Mouse (Mus musculus): Measurements from ENCODE around the gene Amph. TPM values are rescaled to one million over a fixed set of nuclear protein-coding genes. Genes with fewer than 3 reads are reported as not detected.

The Amph gene
- polyA plus RNA-seq, 1 experiment: 0.76 TPM

GRCm38 (mm10) chr13:18989185-18989714 is 41.2 kb downstream of the Amph start:
- Histone ChIP-seq H3K27ac (ENCODE audit: insufficient read depth, low read depth, low read length) (no peak overlapping the region), H3K27me3 (ENCODE audit: control insufficient read depth, insufficient read depth, low read length) (no peaks in the 10 kb centered on the region), H3K4me3 (ENCODE audit: low read depth, low read length) (no peak overlapping the region), H3K4me1 (ENCODE audit: control insufficient read depth, insufficient read depth, insufficient read length, low read length) (no peaks in the 10 kb centered on the region), H3K36me3 (ENCODE audit: control insufficient read depth, insufficient read depth, low read length) (no peaks in the 10 kb centered on the region)
- TF ChIP-seq CTCF (IDR thresholded peaks at IDR 0.05; ENCODE audit: extremely low read depth, insufficient read length, insufficient replicate concordance, low read depth, low read length): no peak
- no peak for TF ChIP-seq POLR2A (IDR thresholded peaks at IDR 0.05; ENCODE audit: low read depth, low read length)
- 64% methylated on average over 8 of the region's 8 CpGs for WGBS

GRCm38 (mm10) chr13:19002502-19002901 is 54.5 kb downstream of the Amph start:
- 92% methylated on average over 9 of the region's 9 CpGs for WGBS
- TF ChIP-seq POLR2A (IDR thresholded peaks at IDR 0.05; ENCODE audit: low read depth, low read length): no peak
- no peak for TF ChIP-seq CTCF (IDR thresholded peaks at IDR 0.05; ENCODE audit: extremely low read depth, insufficient read length, insufficient replicate concordance, low read depth, low read length)
- H3K27ac ChIP-seq (ENCODE audit: insufficient read depth, low read depth, low read length): no peak overlapping the region

GRCm38 (mm10) chr13:19004406-19004805 is 56.4 kb downstream of the Amph start:
- H3K4me1 ChIP-seq (ENCODE audit: control insufficient read depth, insufficient read depth, insufficient read length, low read length): no peaks in the 10 kb centered on the region
- 75% methylated on average over 5 of the region's 5 CpGs for WGBS
- H3K27ac ChIP-seq (ENCODE audit: insufficient read depth, low read depth, low read length): no peak overlapping the region
- no peak for TF ChIP-seq POLR2A (IDR thresholded peaks at IDR 0.05; ENCODE audit: low read depth, low read length)
- TF ChIP-seq CTCF (IDR thresholded peaks at IDR 0.05; ENCODE audit: extremely low read depth, insufficient read length, insufficient replicate concordance, low read depth, low read length): no peak
- H3K27me3 ChIP-seq (ENCODE audit: control insufficient read depth, insufficient read depth, low read length): no peaks in the 10 kb centered on the region
- no peaks in the 10 kb centered on the region for H3K36me3 ChIP-seq (ENCODE audit: control insufficient read depth, insufficient read depth, low read length)
- no peak overlapping the region for H3K4me3 ChIP-seq (ENCODE audit: low read depth, low read length)

More at GRCm38 (mm10) chr13:19002502-19002901, 54.5 kb downstream of the Amph start:
- no peaks in the 10 kb centered on the region for H3K27me3 ChIP-seq (ENCODE audit: control insufficient read depth, insufficient read depth, low read length)
- H3K4me3 ChIP-seq (ENCODE audit: low read depth, low read length): no peak overlapping the region
- no peaks in the 10 kb centered on the region for H3K36me3 ChIP-seq (ENCODE audit: control insufficient read depth, insufficient read depth, low read length)
- H3K4me1 ChIP-seq (ENCODE audit: control insufficient read depth, insufficient read depth, insufficient read length, low read length): no peaks in the 10 kb centered on the region

- H3K27ac ChIP-seq (ENCODE audit: insufficient read depth, low read depth, low read length): no peak overlapping the region
- no peaks in the 10 kb centered on the region for H3K4me1 ChIP-seq (ENCODE audit: control insufficient read depth, insufficient read depth, insufficient read length, low read length)
- H3K36me3 ChIP-seq (ENCODE audit: control insufficient read depth, insufficient read depth, low read length): no peaks in the 10 kb centered on the region
- no peaks in the 10 kb centered on the region for H3K27me3 ChIP-seq (ENCODE audit: control insufficient read depth, insufficient read depth, low read length)
- TF ChIP-seq POLR2A (IDR thresholded peaks at IDR 0.05; ENCODE audit: low read depth, low read length) (no peak), CTCF (IDR thresholded peaks at IDR 0.05; ENCODE audit: extremely low read depth, insufficient read length, insufficient replicate concordance, low read depth, low read length) (no peak)
- H3K4me3 ChIP-seq (ENCODE audit: low read depth, low read length): no peak overlapping the region
- 79% methylated on average over 3 of the region's 3 CpGs for WGBS
Observed at GRCm38 (mm10) chr13:19008440-19008839, 60.4 kb downstream of the Amph start.

GRCm38 (mm10) chr13:19014825-19015375 is 66.9 kb downstream of the Amph start:
- TF ChIP-seq CTCF (IDR thresholded peaks at IDR 0.05; ENCODE audit: extremely low read depth, insufficient read length, insufficient replicate concordance, low read depth, low read length) (no peak), POLR2A (IDR thresholded peaks at IDR 0.05; ENCODE audit: low read depth, low read length) (no peak)
- H3K27ac ChIP-seq (ENCODE audit: insufficient read depth, low read depth, low read length): no peak overlapping the region
- no peaks in the 10 kb centered on the region for H3K27me3 ChIP-seq (ENCODE audit: control insufficient read depth, insufficient read depth, low read length)
- no peak overlapping the region for H3K4me3 ChIP-seq (ENCODE audit: low read depth, low read length)
- H3K36me3 ChIP-seq (ENCODE audit: control insufficient read depth, insufficient read depth, low read length): no peaks in the 10 kb centered on the region
- WGBS: 87% methylated on average over 4 of the region's 4 CpGs
- no peaks in the 10 kb centered on the region for H3K4me1 ChIP-seq (ENCODE audit: control insufficient read depth, insufficient read depth, insufficient read length, low read length)

GRCm38 (mm10) chr13:19021529-19021928 is 73.5 kb downstream of the Amph start:
- H3K4me1 ChIP-seq (ENCODE audit: control insufficient read depth, insufficient read depth, insufficient read length, low read length): no peaks in the 10 kb centered on the region
- H3K27ac ChIP-seq (ENCODE audit: insufficient read depth, low read depth, low read length): no peak overlapping the region
- TF ChIP-seq CTCF (IDR thresholded peaks at IDR 0.05; ENCODE audit: extremely low read depth, insufficient read length, insufficient replicate concordance, low read depth, low read length) (no peak), POLR2A (IDR thresholded peaks at IDR 0.05; ENCODE audit: low read depth, low read length) (no peak)
- 75% methylated on average over 2 of the region's 2 CpGs for WGBS
- H3K36me3 ChIP-seq (ENCODE audit: control insufficient read depth, insufficient read depth, low read length): no peaks in the 10 kb centered on the region
- H3K4me3 ChIP-seq (ENCODE audit: low read depth, low read length): no peak overlapping the region
- H3K27me3 ChIP-seq (ENCODE audit: control insufficient read depth, insufficient read depth, low read length): no peaks in the 10 kb centered on the region

GRCm38 (mm10) chr13:19022310-19022709 is 74.3 kb downstream of the Amph start:
- H3K4me3 ChIP-seq (ENCODE audit: low read depth, low read length): no peak overlapping the region
- 66% methylated on average over 3 of the region's 3 CpGs for WGBS
- H3K36me3 ChIP-seq (ENCODE audit: control insufficient read depth, insufficient read depth, low read length): no peaks in the 10 kb centered on the region
- H3K27me3 ChIP-seq (ENCODE audit: control insufficient read depth, insufficient read depth, low read length): no peaks in the 10 kb centered on the region
- TF ChIP-seq CTCF (IDR thresholded peaks at IDR 0.05; ENCODE audit: extremely low read depth, insufficient read length, insufficient replicate concordance, low read depth, low read length) (no peak), POLR2A (IDR thresholded peaks at IDR 0.05; ENCODE audit: low read depth, low read length) (no peak)
- no peak overlapping the region for H3K27ac ChIP-seq (ENCODE audit: insufficient read depth, low read depth, low read length)
- no peaks in the 10 kb centered on the region for H3K4me1 ChIP-seq (ENCODE audit: control insufficient read depth, insufficient read depth, insufficient read length, low read length)
